Mouse (Mus musculus) spleen, postnatal 10 days (tissue): ENCODE measurements around the gene Ebf4.

Experiments
- DNase-seq, 2 experiments: peaks; one replicate each; pipeline ENCODE4 v3.0.0; 2021 to 2022; ENCODE audit warnings: low spot score in 2 of 2

The Ebf4 gene

GRCm38 (mm10) chr2:130294936-130295277 lies at the start of gene Ebf4:
Gene Ebf4, plus strand, starts transcription at chr2:130295169.
- DNase-seq: no peak

GRCm38 (mm10) chr2:130246912-130247311 lies 48.1 kb upstream of the Ebf4 start:
- DNase-seq: peak in 1 of 2 experiments; percentile 20

DNA sequence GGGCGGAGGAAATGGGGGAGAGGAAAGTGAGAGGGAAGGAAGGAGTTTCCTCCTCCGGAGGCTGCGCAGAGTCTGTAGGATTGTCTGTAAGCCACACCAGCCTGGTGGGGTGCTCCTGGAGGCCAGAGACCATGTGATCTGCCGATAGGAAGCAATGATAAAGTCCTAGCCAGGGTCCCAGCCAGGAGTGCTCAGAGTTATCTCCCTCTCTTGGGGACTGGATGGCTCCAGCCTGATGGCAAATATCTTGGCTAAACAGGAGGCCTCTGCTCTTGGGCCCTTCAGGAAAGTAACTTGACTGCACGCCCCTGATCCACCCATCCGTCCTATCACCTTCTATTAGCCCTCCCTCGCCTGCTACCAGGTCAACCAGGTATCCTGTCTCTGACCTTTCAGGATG lies 46.7 kb upstream of the Ebf4 start:
- no peak for DNase-seq

GRCm38 (mm10) chr2:130256762-130257161 lies 38.2 kb upstream of the Ebf4 start:
- no peak for DNase-seq

DNA sequence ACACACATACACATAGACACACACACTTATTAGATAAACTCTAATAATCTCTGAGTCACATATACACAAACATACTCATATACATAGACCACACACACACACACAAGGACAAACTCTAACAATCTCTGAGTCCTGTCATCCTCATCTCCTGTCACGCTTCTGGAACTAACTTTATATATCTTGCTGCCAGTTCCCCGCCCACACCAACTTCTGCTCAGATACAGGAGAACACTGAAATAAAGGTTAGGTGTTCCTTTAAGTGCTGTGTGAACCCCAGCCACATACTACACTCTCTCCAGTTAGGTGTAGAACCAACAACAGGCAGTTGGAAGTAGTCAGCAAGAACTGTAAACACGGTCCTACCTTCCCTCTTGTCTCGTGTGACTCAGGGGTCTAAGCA lies 34.1 kb upstream of the Ebf4 start:
- no peak for DNase-seq

GRCm38 (mm10) chr2:130261914-130262313 lies 33.1 kb upstream of the Ebf4 start:
- DNase-seq: no peak

GRCm38 (mm10) chr2:130262398-130262797 lies 32.6 kb upstream of the Ebf4 start:
- no peak for DNase-seq

- DNase-seq: peak in 1 of 2 experiments; percentile 35
Observed at GRCm38 (mm10) chr2:130265520-130265919, 29.4 kb upstream of the Ebf4 start.

DNA sequence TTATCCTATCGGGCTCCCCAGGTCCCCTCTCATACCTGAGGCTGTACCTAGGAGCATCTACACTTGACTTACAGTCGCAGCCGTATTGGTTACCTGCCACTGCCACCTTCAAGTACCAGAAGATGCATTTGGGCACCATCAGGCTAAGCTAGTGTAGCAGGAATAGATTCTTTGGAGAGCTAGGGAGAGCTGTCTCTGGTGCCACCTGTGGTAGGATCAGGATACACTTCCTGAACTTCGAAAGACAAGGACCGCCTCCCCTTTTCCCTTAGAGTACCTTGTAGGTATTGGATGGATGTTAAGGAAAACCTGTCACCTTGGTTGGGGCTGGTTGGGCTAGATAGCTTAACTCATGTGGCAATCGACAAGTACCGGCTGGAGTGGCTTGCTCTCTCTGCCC lies 26.9 kb upstream of the Ebf4 start:
- DNase-seq: no peak

DNA sequence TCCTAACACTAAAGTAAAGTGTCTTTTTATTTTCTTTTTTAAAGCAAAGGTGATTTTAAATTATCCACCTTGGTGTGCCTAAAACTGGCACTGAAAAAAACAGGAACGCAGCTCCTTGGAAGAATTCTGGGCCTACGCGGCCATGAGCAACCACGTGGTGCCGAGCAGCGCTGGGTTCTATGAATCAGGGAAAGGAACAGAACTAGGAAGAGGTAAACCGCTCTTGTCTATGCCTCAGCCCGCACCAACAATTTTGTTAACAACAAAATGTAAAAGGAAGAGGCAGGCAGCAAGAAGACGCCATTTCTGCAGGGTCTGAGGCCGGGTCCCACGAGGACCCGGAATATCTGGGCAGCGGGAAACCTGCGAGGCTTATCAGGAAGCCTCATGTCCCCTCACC lies 21.2 kb upstream of the Ebf4 start:
- no peak for DNase-seq

DNA sequence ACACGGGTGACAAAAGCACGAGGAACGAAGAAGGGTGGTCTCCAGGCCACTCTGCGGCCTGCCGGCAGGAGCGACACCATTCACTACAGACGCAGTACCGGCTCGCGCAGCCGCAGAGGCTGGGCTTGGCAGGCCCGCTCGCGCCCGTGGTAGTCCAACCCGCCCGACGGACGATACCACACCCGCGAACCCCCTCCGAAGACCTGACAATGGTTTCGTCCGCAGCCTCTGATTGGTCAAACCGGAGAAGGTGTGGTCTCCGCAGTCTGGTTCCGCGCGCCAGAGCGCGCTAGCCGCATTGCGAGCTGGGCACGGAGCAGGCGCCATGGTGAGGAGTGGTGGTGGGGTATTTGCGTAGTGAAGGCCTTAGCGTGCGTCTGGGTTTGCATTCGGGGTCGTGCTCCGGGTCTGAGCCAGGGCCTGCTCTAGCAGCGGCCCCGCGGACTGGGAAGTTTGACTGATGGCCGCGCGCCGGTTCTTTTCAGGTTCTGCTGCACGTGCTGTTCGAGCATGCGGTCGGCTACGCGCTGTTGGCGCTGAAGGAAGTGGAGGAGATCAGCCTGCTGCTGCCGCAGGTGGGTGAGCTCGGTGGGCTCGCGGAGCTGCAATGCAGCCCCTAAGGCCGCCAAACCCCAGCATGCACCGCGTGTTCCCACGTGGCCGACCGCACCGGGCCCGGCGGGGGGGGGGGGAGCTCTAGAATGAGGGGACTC lies 20.7 kb upstream of the Ebf4 start, which contains the start of gene Nop56:
Gene Nop56 (plus strand): TSS at position 282 of the 713 bp plus-strand sequence.
- DNase-seq: peak; percentile 98

- DNase-seq: no peak
Observed at GRCm38 (mm10) chr2:130274862-130275261, 20.1 kb upstream of the Ebf4 start.

GRCm38 (mm10) chr2:130275649-130276048 lies 19.3 kb upstream of the Ebf4 start:
- DNase-seq: peak; percentile 70 to 87

GRCm38 (mm10) chr2:130279600-130280091 lies 15.3 kb upstream of the Ebf4 start:
- no peak for DNase-seq

- DNase-seq: no peak
Observed at GRCm38 (mm10) chr2:130280224-130280623, 14.7 kb upstream of the Ebf4 start.

GRCm38 (mm10) chr2:130280818-130281217 lies 14.2 kb upstream of the Ebf4 start:
- DNase-seq: no peak

DNA sequence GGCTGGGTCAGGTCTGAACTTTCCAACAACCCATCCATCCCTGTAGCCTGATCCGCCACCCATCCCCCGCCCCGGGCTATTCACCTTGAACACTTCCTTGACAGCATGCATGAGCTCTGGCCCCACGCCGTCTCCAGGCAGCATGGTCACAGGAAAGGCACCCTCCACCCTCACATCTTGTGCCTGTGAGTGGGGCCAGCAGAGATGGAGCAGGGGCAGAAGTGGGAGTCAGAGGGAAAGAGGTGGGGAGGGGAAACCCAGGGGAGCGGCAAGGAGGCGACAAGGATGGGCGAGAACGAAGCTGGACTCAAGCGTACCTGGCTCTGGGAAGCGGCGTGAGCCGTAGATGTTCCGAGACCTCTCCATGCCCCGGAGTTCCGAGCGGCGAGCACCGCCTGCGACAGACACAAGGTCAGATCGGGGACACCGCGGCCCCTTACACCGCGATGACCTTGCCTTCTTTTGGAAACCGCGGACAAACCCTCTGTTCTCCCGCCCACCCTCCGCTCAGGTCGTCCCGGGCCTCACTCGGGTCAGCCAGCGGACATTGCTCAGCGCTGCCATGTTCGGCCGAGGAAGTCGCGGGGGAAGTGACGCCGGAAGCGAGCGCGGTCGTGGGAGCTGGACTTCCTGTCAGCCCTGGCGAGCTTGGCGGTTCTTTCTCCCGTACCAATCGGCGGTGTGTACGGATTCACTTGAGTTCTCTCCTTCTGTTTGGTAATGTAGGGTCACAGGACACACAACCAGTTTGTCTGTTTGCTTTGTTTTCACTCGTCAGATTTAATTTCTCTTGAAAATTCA lies 10.9 kb upstream of the Ebf4 start, which contains the start of gene Idh3b:
Gene Idh3b (minus strand): TSS at position 694 of the 801 bp plus-strand sequence.
- peak; percentile 77 to 90 for DNase-seq

DNA sequence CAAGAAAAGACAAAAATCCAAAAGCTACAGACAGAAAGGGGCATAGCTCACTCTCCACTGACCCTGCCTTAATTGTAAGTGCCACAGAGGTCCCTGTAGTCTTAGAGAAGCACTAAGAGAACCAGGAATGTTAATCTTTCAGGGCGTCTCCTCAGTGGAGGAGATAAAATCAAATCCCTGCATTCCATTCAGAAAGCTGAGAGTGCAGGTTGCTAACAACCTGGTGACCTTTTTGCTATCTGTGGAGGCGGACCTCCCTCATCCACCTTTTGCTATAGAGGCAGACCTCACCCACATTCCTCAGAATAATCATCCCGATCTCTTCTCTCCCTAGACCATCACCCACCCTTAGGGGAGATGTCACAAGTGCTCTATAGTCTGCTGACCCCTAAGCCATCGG lies 5.9 kb upstream of the Ebf4 start:
- DNase-seq: no peak

GRCm38 (mm10) chr2:130291434-130291833 lies 3.5 kb upstream of the Ebf4 start:
- peak in 1 of 2 experiments; percentile 65 for DNase-seq

DNA sequence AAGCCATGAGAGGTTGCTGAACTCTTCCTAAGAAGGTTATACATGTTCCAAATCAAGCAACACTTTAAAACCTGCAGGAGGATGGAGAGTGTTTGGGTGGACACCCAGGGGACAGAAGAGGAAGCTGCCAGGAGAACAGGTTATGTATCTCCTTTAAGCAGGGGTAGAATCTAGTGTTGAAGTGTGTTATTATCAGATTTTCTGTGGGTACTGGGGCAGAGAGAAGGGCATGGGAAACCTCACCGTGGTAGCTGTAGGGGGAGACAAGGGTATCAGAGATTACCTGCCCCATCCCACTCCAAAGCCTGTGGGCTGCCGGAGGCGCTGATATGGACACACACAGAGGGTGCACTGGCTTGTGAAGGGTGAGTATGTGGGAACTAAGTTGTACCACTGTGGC lies 2.0 kb upstream of the Ebf4 start:
- DNase-seq: no peak

DNA sequence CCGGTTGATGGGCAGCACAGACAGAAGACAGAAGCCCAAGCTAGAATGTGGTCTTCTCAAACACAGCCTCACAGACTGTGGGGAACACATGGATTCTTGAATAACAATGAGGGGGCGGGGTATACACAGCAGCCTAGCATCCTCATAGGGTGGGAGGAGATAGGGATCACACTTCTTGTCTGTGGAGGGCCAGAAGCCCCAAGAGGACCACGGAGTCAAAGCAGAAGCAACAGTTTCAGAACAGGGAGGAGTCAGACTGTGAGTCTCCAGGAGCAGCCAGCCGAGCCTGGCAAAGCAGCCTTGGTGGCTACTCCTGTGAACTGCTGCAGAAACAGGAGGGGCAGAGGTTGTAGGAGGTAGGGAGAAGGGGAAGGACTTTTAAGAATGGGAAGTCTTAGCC lies 1.5 kb upstream of the Ebf4 start:
- DNase-seq: no peak

GRCm38 (mm10) chr2:130294218-130294935 lies 592 bp upstream of the Ebf4 start:
- no peak for DNase-seq
